Mouse (Mus musculus): Measurements from ENCODE around the gene Ddit4. TPM values are rescaled to one million over a fixed set of nuclear protein-coding genes. Genes with fewer than 3 reads are reported as not detected.
A peak's percentile ranks its signal among the peaks of the same experiment; 100 is the strongest.

The Ddit4 gene
- polyA plus RNA-seq, 1 experiment from 2014 or later = 5.2 TPM

DNA sequence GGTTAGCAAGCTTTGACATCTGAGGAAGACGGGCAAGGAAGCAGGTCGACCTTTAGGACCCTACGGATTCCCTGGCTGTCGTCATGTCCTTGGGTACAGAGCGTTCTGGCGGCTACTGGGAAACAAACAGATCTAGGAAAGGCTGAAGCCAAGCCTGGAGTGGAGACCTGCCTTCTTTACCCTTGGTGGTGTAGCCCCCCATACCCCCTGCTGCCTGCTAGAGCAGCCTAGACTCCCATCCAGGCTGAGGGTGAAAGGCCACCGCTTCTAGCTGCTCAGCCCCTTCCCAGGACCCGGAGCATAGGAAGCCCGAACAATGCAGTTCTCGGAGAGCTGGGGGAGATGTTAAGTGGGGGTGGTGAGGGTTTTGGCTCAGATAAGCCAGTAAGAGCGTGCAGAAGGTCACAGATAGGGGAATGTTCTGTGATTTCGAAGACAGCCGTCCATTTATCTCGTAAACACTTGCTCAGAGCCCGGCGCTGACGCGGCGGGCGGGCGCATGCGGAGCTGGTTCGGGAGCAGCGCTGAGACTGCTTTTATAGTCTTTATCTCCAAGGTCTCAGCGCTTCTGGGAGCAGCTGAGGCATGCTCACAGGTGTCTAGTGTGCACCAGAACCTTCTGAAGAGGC, 18.3 kb upstream of the Ddit4 start:
- peaks cover 52% of the 10 kb centered on the region for H3K4me1 ChIP-seq (ENCODE audit: insufficient read depth)
- TF ChIP-seq CTCF (IDR thresholded peaks at IDR 0.05; ENCODE audit: low read depth) (no peak), EP300 (IDR thresholded peaks at IDR 0.05; ENCODE audit: low read depth) (peak; percentile 95)
- H3K36me3 ChIP-seq (replicated peaks; ENCODE audit: insufficient read depth, low read length) = no peaks in the 10 kb centered on the region
- peak overlapping the region; percentile 89 for H3K27ac ChIP-seq (ENCODE audit: low read depth)
- peak overlapping the region; percentile 64 for H3K9ac ChIP-seq (replicated peaks)
- no peaks in the 10 kb centered on the region for H3K27me3 ChIP-seq (ENCODE audit: insufficient read depth, low read length)
- ATAC-seq = peak; percentile 81
- H3K9me3 ChIP-seq (ENCODE audit: low read length) = no peaks in the 10 kb centered on the region
- peak overlapping the region; percentile 42 for H3K4me3 ChIP-seq (ENCODE audit: low read depth, low read length)
- H3K4me2 ChIP-seq (ENCODE audit: low read depth, low read length) = peak overlapping the region; percentile 59
- WGBS (ENCODE audit: insufficient replicate concordance) = 2% methylated on average over 25 of the region's 25 CpGs
- peak; percentile 78 for DNase-seq

DNA sequence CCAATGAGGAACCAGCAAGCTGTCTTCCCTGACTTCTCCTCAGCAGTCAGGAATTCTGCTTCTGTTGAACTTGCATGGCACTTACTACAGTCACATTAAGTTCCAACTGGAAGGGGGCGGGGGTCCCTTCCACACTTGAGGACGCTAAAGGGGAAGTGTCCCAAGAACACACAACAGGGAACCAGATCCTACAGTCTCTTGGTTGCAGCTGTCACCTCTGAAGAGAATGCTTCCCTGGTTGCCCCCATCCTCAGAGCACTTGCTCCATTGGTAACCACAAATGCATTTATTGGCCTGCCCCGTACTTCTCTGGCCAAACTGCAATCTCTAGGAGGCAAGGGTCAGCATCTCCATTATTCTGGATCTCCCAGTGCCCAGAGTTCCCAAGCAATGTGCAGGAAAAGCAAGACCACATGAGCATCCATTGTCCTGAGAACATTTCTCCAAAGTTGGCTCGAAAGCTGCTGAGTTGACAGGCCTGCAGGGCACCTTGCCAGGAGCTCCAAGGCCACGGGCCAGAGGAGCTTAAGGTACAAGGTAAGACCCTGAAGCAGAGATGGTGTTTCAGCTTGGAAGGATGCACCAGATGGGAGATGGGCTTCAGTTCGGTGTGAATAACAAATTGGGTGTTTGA, 15.8 kb upstream of the Ddit4 start:
- Histone ChIP-seq H3K4me1 (ENCODE audit: insufficient read depth) (peaks cover 38% of the 10 kb centered on the region), H3K36me3 (replicated peaks; ENCODE audit: insufficient read depth, low read length) (no peaks in the 10 kb centered on the region), H3K27ac (ENCODE audit: low read depth) (peak overlapping the region; percentile 46; the same call in 1 of the 2 replicates), H3K27me3 (ENCODE audit: insufficient read depth, low read length) (no peaks in the 10 kb centered on the region), H3K9ac (replicated peaks) (no peak overlapping the region), H3K4me2 (ENCODE audit: low read depth, low read length) (no peak overlapping the region), H3K9me3 (ENCODE audit: low read length) (no peaks in the 10 kb centered on the region), H3K4me3 (ENCODE audit: low read depth, low read length) (no peak overlapping the region)
- ATAC-seq = no peak
- no peak for TF ChIP-seq CTCF (IDR thresholded peaks at IDR 0.05; ENCODE audit: low read depth)
- no peak for TF ChIP-seq EP300 (IDR thresholded peaks at IDR 0.05; ENCODE audit: low read depth)
- 59% methylated on average over 6 of the region's 6 CpGs for WGBS (ENCODE audit: insufficient replicate concordance)
- DNase-seq = no peak

DNA sequence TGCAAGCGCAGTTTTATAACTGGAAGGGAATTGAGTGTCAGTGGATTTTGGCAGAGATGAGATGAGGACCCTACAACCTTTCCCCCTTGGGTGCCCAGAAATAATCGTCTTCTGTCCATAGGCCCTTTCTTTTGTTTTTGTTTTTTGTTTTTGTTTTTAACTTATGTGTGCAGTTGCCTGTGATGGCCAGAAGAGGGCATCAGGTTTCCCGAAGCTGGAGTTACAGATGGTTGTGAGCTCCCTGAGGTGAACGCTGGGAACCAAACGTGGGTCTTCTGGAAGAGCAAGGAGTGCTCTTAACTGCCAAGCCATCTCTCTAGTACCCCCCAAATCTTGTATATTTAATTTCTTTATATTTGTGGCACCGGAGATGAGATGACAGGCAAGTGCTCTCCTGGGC, 15.1 kb upstream of the Ddit4 start:
- ATAC-seq (no peak), DNase-seq (no peak)
- no peak overlapping the region; the same call in 1 of the 2 replicates for H3K27ac ChIP-seq (ENCODE audit: low read depth)
- H3K9ac ChIP-seq (replicated peaks) = no peak overlapping the region
- H3K4me1 ChIP-seq (ENCODE audit: insufficient read depth) = peaks cover 34% of the 10 kb centered on the region
- H3K9me3 ChIP-seq (ENCODE audit: low read length) = no peaks in the 10 kb centered on the region
- WGBS (ENCODE audit: insufficient replicate concordance) = 86% methylated on average over 6 of the region's 6 CpGs
- H3K36me3 ChIP-seq (replicated peaks; ENCODE audit: insufficient read depth, low read length) = no peaks in the 10 kb centered on the region
- no peak overlapping the region for H3K4me3 ChIP-seq (ENCODE audit: low read depth, low read length)
- TF ChIP-seq EP300 (IDR thresholded peaks at IDR 0.05; ENCODE audit: low read depth) (no peak), CTCF (IDR thresholded peaks at IDR 0.05; ENCODE audit: low read depth) (peak; percentile 48)
- H3K4me2 ChIP-seq (ENCODE audit: low read depth, low read length) = no peak overlapping the region
- no peaks in the 10 kb centered on the region for H3K27me3 ChIP-seq (ENCODE audit: insufficient read depth, low read length)

DNA sequence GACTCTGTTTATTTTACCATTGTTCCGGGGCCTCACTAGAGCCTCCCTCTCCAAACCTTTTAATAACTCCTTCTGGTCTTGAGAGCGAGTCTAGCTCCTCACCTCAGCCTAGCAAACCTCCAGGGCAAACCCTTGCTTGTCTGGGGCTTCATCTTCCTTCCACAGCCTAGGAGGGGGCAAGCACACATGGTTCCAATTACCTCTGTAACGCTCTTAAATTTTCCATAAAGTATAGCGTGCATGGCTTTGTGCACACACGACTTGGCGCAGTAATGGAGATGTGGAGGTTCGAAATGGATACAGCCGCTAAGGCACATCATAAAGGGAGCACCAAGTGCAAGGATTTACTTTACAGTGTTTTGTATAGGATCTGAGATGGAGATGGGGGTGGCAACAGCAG, 14.2 kb upstream of the Ddit4 start:
- H3K4me1 ChIP-seq (ENCODE audit: insufficient read depth) = peaks cover 29% of the 10 kb centered on the region
- 82% methylated on average over 8 of the region's 8 CpGs for WGBS (ENCODE audit: insufficient replicate concordance)
- ATAC-seq (no peak), DNase-seq (no peak)
- TF ChIP-seq EP300 (IDR thresholded peaks at IDR 0.05; ENCODE audit: low read depth) (no peak), CTCF (IDR thresholded peaks at IDR 0.05; ENCODE audit: low read depth) (no peak)
- H3K4me2 ChIP-seq (ENCODE audit: low read depth, low read length) = no peak overlapping the region
- no peak overlapping the region for H3K9ac ChIP-seq (replicated peaks)
- peak overlapping the region; percentile 34; the same call in 1 of the 2 replicates for H3K27ac ChIP-seq (ENCODE audit: low read depth)
- H3K9me3 ChIP-seq (ENCODE audit: low read length) = no peaks in the 10 kb centered on the region
- H3K27me3 ChIP-seq (ENCODE audit: insufficient read depth, low read length) = no peaks in the 10 kb centered on the region
- no peak overlapping the region for H3K4me3 ChIP-seq (ENCODE audit: low read depth, low read length)
- no peaks in the 10 kb centered on the region for H3K36me3 ChIP-seq (replicated peaks; ENCODE audit: insufficient read depth, low read length)

DNA sequence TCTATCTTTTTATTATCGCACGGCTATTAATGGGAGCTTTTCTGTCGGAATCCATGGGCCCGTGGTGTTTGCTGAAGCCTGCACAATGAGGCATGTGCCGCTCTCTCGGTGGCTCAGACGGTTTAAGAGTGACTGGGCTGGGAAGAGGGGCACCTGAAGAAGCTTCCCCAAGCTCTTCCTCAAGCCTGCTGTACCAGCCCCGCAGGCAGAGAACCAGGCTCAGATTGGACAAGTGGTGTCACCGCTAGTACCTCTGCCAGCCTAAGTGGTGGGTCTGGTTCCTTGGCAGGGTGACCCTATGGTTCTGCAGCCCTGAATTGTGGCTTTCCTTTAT, 13.7 kb upstream of the Ddit4 start:
- no peaks in the 10 kb centered on the region for H3K9me3 ChIP-seq (ENCODE audit: low read length)
- 63% methylated on average over 9 of the region's 9 CpGs for WGBS (ENCODE audit: insufficient replicate concordance)
- ATAC-seq (no peak), DNase-seq (no peak)
- H3K27me3 ChIP-seq (ENCODE audit: insufficient read depth, low read length) = no peaks in the 10 kb centered on the region
- no peak for TF ChIP-seq CTCF (IDR thresholded peaks at IDR 0.05; ENCODE audit: low read depth)
- no peak for TF ChIP-seq EP300 (IDR thresholded peaks at IDR 0.05; ENCODE audit: low read depth)
- peak overlapping the region; percentile 34; the same call in 1 of the 2 replicates for H3K27ac ChIP-seq (ENCODE audit: low read depth)
- H3K4me2 ChIP-seq (ENCODE audit: low read depth, low read length) = no peak overlapping the region
- H3K36me3 ChIP-seq (replicated peaks; ENCODE audit: insufficient read depth, low read length) = no peaks in the 10 kb centered on the region
- no peak overlapping the region for H3K4me3 ChIP-seq (ENCODE audit: low read depth, low read length)
- no peak overlapping the region for H3K9ac ChIP-seq (replicated peaks)
- H3K4me1 ChIP-seq (ENCODE audit: insufficient read depth) = peaks cover 25% of the 10 kb centered on the region

DNA sequence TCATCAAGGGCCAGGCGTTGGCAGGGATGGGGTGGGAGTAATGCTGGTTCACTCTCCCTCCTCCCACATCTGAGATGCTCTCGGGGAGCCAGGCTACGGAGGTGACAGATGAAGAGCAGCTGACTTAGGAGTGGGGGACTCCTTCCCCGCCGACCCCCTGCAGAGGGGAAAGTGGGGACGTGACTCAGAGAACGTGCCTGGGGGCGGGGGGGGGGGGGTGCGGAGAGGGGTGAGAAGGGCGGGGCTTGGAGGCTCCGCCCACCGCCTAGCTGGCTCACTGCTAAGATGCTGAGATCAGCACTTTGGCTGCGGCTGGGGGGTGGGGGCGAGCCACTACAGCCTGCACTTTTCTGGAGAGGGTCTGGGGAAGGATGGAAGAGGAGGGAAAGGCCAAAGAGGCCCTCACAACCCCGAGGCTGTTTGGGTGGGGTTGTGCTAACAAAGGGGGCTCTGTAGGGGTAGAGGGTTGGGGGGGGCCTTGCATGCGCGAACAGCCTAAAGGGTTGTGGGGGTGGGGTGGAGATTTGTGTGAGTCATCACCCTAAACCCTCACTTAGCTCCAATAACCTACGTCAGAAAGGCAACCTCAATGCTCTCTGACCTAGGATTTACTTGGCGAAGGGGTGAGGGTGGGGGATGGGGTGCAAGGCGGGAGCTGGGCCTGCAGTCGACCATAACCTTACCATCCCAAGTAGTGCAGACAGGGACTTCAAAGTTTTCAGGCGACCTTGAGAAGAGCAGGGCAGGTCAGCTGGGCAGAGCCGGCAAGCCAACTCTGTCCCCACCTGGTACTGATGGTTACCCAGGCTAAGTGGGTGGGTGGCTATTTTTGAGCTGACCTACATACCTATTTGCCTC, 13.1 kb upstream of the Ddit4 start:
- DNase-seq = no peak
- WGBS (ENCODE audit: insufficient replicate concordance) = 34% methylated on average over 17 of the region's 23 CpGs
- Histone ChIP-seq H3K4me3 (ENCODE audit: low read depth, low read length) (no peak overlapping the region), H3K4me1 (ENCODE audit: insufficient read depth) (peaks cover 20% of the 10 kb centered on the region), H3K36me3 (replicated peaks; ENCODE audit: insufficient read depth, low read length) (no peaks in the 10 kb centered on the region), H3K27ac (ENCODE audit: low read depth) (peak overlapping the region; percentile 34; the same call in 1 of the 2 replicates), H3K27me3 (ENCODE audit: insufficient read depth, low read length) (no peaks in the 10 kb centered on the region), H3K9ac (replicated peaks) (no peak overlapping the region), H3K9me3 (ENCODE audit: low read length) (no peaks in the 10 kb centered on the region), H3K4me2 (ENCODE audit: low read depth, low read length) (peak overlapping the region; percentile 36; the same call in 1 of the 2 replicates)
- ATAC-seq = peak; percentile 14; the same call in 1 of the 2 replicates
- TF ChIP-seq EP300 (IDR thresholded peaks at IDR 0.05; ENCODE audit: low read depth) (no peak), CTCF (IDR thresholded peaks at IDR 0.05; ENCODE audit: low read depth) (no peak)
